Mouse (Mus musculus) heart, embryonic 13.5 days (tissue): ENCODE measurements around the gene Gm45521. TPM values are rescaled to one million over a fixed set of nuclear protein-coding genes. Genes with fewer than 3 reads are reported as not detected.

Source experiments
- ATAC-seq: fragments of 200-750 bp; cut with Nextera tagmentation; 2 replicates; pipeline ENCODE4 v1.8.0; 2017; ENCODE audit warnings: moderate TSS enrichment; ENCODE audit not compliant: insufficient number of reproducible peaks, low FRiP score, low TSS enrichment; ENCODE audit errors: extremely low read depth
- H3K27ac ChIP-seq: fragments of 300-500 bp; sonication (generic); replicated peaks from 2 replicates; pipeline ENCODE4 v1.5.1; 2015; ENCODE audit warnings: moderate library complexity, mild to moderate bottlenecking, inconsistent platforms
- H3K27me3 ChIP-seq: fragments of 300-500 bp; sonication (generic); replicated peaks from 2 replicates; pipeline ENCODE4 v1.6.1; 2015; ENCODE audit warnings: mild to moderate bottlenecking, inconsistent platforms
- H3K36me3 ChIP-seq: fragments of 300-500 bp; sonication (generic); 2 replicates; pipeline ENCODE4 v1.6.1; 2015; ENCODE audit warnings: mild to moderate bottlenecking, inconsistent platforms
- H3K4me1 ChIP-seq: fragments of 300-500 bp; sonication (generic); 2 replicates; pipeline ENCODE4 v1.6.1; 2015; ENCODE audit warnings: inconsistent platforms
- H3K4me2 ChIP-seq: fragments of 300-500 bp; sonication (generic); 2 replicates; pipeline ENCODE4 v1.6.1; 2015; ENCODE audit warnings: inconsistent platforms, mild to moderate bottlenecking, moderate library complexity
- H3K4me3 ChIP-seq: fragments of 300-500 bp; sonication (generic); 2 replicates; pipeline ENCODE4 v1.5.1; 2015; ENCODE audit warnings: moderate library complexity, mild to moderate bottlenecking, inconsistent platforms
- H3K9ac ChIP-seq: fragments of 300-500 bp; sonication (generic); 2 replicates; pipeline ENCODE4 v1.6.1; 2015; ENCODE audit warnings: inconsistent platforms, mild to moderate bottlenecking, moderate library complexity
- H3K9me3 ChIP-seq: fragments of 300-500 bp; sonication (generic); 2 replicates; pipeline ENCODE4 v1.6.1; 2016; ENCODE audit warnings: inconsistent platforms
- WGBS: fragments of 180-500 bp; shearing (Covaris S2); methylation state at CpG from one replicate; pipeline ENCODE4 v1.1.7; 2015; ENCODE audit warnings: mixed read lengths; 5-methylcytosine and 5-hydroxymethylcytosine counted together
- polyA plus RNA-seq: library from polyadenylated mRNA; unstranded; fragments of >200 nt; fragmentation: Nextera tagmentation; extraction: Ambion mirVana; gene quantifications from 2 replicates; pipeline ENCODE4 v1.2.1, GENCODE M21; 2015

Gene Gm45521
- not detected in 2 replicates for polyA plus RNA-seq

DNA sequence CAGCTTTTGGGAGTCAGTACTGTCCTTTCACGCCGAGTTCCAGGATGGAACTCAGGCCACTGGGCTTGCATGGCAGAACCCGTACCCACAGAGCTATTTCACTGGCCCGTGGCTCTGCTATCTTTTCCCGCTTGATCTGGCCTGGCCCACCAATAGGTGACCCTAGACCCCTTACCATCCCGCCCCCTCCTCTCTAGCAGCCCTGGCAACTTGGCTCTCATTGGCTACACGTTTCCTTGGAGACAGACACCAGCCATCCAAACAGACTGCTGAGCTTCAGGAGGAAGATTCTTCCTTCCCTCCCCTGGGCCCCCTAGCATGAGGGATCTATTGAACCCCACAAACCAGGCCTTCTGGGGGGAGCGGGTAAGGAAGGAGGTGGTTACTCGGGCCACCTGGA lies at the start of gene Gm45521:
TSS of gene Gm45521 (plus strand) at position 240 of the 400 bp plus-strand sequence.
- no peak for ATAC-seq
- WGBS = 50% methylated on average over 9 of the region's 9 CpGs
- Histone ChIP-seq H3K36me3 (no peaks in the 10 kb centered on the region), H3K4me2 (no peak within 1 kb of the TSS), H3K9ac (no peak within 1 kb of the TSS), H3K9me3 (no peaks in the 10 kb centered on the region), H3K4me1 (peaks cover 50% of the 10 kb centered on the region), H3K27me3 (no peaks in the 10 kb centered on the region), H3K4me3 (no peak within 1 kb of the TSS), H3K27ac (no peak within 1 kb of the TSS)

DNA sequence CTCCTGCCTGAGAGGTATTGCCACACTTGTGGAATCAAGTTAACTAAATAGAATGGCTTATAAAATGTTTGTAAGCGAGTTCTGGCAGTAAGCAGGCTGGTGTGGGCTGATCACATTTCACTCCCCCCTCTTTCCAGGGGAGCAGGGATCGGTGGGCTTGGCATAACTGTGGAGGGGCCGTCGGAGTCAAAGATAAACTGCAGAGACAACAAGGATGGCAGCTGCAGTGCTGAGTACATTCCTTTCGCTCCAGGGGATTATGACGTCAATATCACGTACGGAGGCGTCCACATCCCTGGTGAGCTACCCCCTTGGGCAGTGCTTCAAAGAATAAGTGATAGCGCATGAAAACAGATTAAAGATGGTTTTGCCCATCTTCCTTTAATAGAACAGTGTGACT lies 47.6 kb upstream of the Gm45521 start:
- Histone ChIP-seq H3K36me3 (peaks cover 91% of the 10 kb centered on the region), H3K9ac (no peak overlapping the region), H3K9me3 (no peaks in the 10 kb centered on the region), H3K27ac (no peak overlapping the region), H3K27me3 (no peaks in the 10 kb centered on the region), H3K4me3 (no peak overlapping the region), H3K4me1 (peaks cover 4% of the 10 kb centered on the region), H3K4me2 (no peak overlapping the region)
- ATAC-seq = no peak
- WGBS = 55% methylated on average over 10 of the region's 10 CpGs

DNA sequence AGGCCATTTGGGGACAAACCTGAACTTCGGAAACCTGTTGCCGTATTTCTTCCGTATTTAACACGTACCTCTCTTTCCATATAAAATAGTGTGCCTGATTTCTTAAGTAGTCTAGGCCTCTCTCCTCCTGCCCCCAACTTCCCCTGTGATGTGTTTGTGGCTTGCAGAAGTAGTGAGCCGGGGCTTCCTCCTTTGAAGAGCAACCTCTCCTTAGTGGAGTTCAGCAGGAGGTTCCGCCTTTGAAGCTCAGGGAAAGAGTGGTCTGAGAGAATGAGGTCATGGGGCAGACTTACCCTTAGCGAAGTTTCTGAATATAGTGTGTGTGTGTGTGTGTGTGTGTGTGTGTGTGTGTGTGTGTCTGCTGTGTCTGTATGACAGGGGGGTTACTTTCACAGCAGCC lies 43.2 kb upstream of the Gm45521 start:
- H3K36me3 ChIP-seq = peaks cover 90% of the 10 kb centered on the region
- H3K27ac ChIP-seq = no peak overlapping the region
- no peak overlapping the region for H3K4me3 ChIP-seq
- no peaks in the 10 kb centered on the region for H3K27me3 ChIP-seq
- no peak for ATAC-seq
- no peaks in the 10 kb centered on the region for H3K9me3 ChIP-seq
- H3K9ac ChIP-seq = no peak overlapping the region
- 70% methylated on average over 7 of the region's 7 CpGs for WGBS
- peaks cover 4% of the 10 kb centered on the region for H3K4me1 ChIP-seq
- no peak overlapping the region for H3K4me2 ChIP-seq

DNA sequence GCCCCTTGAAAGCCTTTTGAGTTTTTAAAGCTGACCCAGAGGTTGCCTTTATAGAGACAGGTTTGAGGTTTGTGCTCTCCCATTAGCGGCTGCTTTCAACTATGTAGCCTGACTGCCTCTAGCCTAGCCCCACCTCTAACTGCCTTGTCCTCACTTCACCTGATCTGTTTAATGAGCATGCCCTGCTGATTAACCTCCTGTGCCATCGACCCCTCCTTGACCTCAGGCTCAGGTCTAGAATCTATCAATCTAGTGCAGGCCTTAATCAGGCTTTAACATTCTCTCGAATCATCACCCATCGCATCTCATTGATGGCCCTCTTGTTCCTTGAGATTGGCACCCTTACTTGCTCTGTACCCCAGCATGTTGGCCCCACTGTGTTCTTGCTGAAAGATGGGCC lies 42.6 kb upstream of the Gm45521 start:
- Histone ChIP-seq H3K27me3 (no peaks in the 10 kb centered on the region), H3K4me2 (no peak overlapping the region), H3K27ac (no peak overlapping the region), H3K4me1 (peaks cover 7% of the 10 kb centered on the region), H3K9ac (no peak overlapping the region), H3K9me3 (no peaks in the 10 kb centered on the region), H3K4me3 (no peak overlapping the region), H3K36me3 (peaks cover 92% of the 10 kb centered on the region)
- WGBS = 74% methylated on average over 4 of the region's 4 CpGs
- no peak for ATAC-seq

DNA sequence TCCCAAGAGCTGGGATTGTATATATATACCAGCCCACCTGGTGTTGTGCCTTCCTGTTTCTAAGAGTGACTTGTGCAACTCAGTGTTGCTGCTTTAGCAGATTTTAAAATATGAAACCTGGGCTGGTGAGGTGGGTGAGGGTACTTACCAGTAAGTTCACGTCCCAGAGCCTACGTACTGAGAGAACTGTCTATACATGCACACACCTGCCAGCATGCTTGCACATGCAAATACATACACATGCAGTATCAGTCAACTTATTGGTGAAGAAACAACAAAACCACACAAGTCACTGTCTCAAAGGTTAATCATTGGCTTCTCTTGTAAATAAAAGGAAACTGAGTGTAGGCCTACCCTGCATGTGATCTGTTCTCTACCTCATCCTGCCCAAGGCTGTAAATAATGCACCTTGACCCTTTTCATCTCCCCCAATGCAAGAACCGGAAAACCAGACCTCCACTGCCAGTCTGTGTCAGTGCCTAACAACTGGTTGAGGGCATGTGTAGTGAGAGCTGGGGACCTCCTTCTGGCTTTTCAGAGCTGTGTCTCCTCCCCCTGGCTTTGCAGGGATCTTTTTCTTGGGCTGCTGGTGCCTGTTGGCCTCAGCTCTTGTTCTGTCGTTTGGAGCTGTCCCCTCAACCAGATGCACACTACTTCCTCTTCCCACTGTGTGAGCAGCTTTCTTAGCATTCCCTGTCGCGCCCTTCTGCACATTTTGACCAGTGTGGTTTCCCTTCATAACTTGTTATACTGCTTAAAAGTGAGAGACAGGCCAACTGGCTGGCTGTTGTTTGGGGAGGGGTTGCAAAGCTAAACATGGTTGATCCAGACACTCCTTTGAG lies 38.7 kb upstream of the Gm45521 start:
- H3K9me3 ChIP-seq = no peaks in the 10 kb centered on the region
- no peak overlapping the region for H3K9ac ChIP-seq
- no peaks in the 10 kb centered on the region for H3K27me3 ChIP-seq
- peaks cover 14% of the 10 kb centered on the region for H3K4me1 ChIP-seq
- H3K4me3 ChIP-seq = no peak overlapping the region
- WGBS = 75% methylated on average over 6 of the region's 6 CpGs
- no peak overlapping the region for H3K4me2 ChIP-seq
- no peak for ATAC-seq
- no peak overlapping the region for H3K27ac ChIP-seq
- peaks cover 93% of the 10 kb centered on the region for H3K36me3 ChIP-seq

- Histone ChIP-seq H3K36me3 (peaks cover 95% of the 10 kb centered on the region), H3K4me3 (no peak overlapping the region), H3K9ac (no peak overlapping the region), H3K9me3 (no peaks in the 10 kb centered on the region), H3K27ac (no peak overlapping the region), H3K4me2 (no peak overlapping the region), H3K4me1 (peaks cover 10% of the 10 kb centered on the region; the same call in 1 of the 2 replicates), H3K27me3 (no peaks in the 10 kb centered on the region)
- ATAC-seq = no peak
- WGBS = 77% methylated on average over 5 of the region's 5 CpGs
Measured at GRCm38 (mm10) chr14:7919309-7919708, 37.8 kb upstream of the Gm45521 start.

DNA sequence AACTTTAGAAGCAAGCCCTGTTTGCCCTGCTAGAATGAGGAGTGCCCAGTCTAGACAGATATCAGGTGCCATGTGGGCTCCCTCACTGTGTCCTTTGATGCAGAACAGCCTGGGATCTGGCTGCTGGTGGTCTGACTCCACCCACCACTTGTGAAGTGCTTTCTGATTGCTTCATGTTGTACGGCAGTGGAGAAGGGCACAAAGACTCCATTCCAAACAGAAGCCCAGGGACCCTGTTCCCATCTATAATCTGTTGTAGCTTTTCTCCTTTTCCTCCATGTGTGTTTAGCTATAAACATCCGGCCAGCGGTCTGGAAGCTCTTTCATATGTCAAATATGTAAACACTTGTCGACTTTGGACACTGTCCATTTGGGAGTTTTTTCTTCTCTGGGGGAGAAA lies 37.2 kb upstream of the Gm45521 start:
- H3K4me2 ChIP-seq = no peak overlapping the region
- H3K4me1 ChIP-seq = peaks cover 10% of the 10 kb centered on the region; the same call in 1 of the 2 replicates
- no peak for ATAC-seq
- H3K27ac ChIP-seq = no peak overlapping the region
- H3K9ac ChIP-seq = no peak overlapping the region
- H3K36me3 ChIP-seq = peaks cover 94% of the 10 kb centered on the region
- no peaks in the 10 kb centered on the region for H3K9me3 ChIP-seq
- H3K4me3 ChIP-seq = no peak overlapping the region
- 62% methylated on average over 4 of the region's 4 CpGs for WGBS
- no peaks in the 10 kb centered on the region for H3K27me3 ChIP-seq

- no peak overlapping the region for H3K4me2 ChIP-seq
- 81% methylated on average over 5 of the region's 5 CpGs for WGBS
- H3K36me3 ChIP-seq = peaks cover 94% of the 10 kb centered on the region
- H3K27me3 ChIP-seq = no peaks in the 10 kb centered on the region
- H3K4me1 ChIP-seq = peaks cover 10% of the 10 kb centered on the region; the same call in 1 of the 2 replicates
- H3K27ac ChIP-seq = no peak overlapping the region
- no peaks in the 10 kb centered on the region for H3K9me3 ChIP-seq
- ATAC-seq = no peak
- H3K4me3 ChIP-seq = no peak overlapping the region
- no peak overlapping the region for H3K9ac ChIP-seq
Measured at GRCm38 (mm10) chr14:7921459-7921858, 35.6 kb upstream of the Gm45521 start.

GRCm38 (mm10) chr14:7923635-7924034 lies 33.5 kb upstream of the Gm45521 start:
- Histone ChIP-seq H3K27ac (no peak overlapping the region), H3K9ac (no peak overlapping the region), H3K4me1 (peaks cover 10% of the 10 kb centered on the region; the same call in 1 of the 2 replicates), H3K4me2 (no peak overlapping the region), H3K4me3 (no peak overlapping the region), H3K9me3 (no peaks in the 10 kb centered on the region), H3K27me3 (no peaks in the 10 kb centered on the region), H3K36me3 (peaks cover 91% of the 10 kb centered on the region)
- no peak for ATAC-seq

- no peak overlapping the region for H3K27ac ChIP-seq
- no peak for ATAC-seq
- no peak overlapping the region for H3K9ac ChIP-seq
- H3K9me3 ChIP-seq = no peaks in the 10 kb centered on the region
- H3K36me3 ChIP-seq = peaks cover 94% of the 10 kb centered on the region
- no peak overlapping the region for H3K4me2 ChIP-seq
- H3K27me3 ChIP-seq = no peaks in the 10 kb centered on the region
- no peak overlapping the region for H3K4me3 ChIP-seq
- WGBS = 74% methylated on average over 1 of the region's 1 CpGs
- H3K4me1 ChIP-seq = no peaks in the 10 kb centered on the region
Measured at GRCm38 (mm10) chr14:7928362-7928761, 28.7 kb upstream of the Gm45521 start.

GRCm38 (mm10) chr14:7929029-7929428 lies 28.1 kb upstream of the Gm45521 start:
- no peaks in the 10 kb centered on the region for H3K27me3 ChIP-seq
- ATAC-seq = no peak
- H3K36me3 ChIP-seq = peaks cover 94% of the 10 kb centered on the region
- no peak overlapping the region for H3K4me3 ChIP-seq
- no peak overlapping the region for H3K4me2 ChIP-seq
- H3K9me3 ChIP-seq = no peaks in the 10 kb centered on the region
- 81% methylated on average over 7 of the region's 7 CpGs for WGBS
- H3K4me1 ChIP-seq = no peaks in the 10 kb centered on the region
- H3K9ac ChIP-seq = no peak overlapping the region
- H3K27ac ChIP-seq = no peak overlapping the region

DNA sequence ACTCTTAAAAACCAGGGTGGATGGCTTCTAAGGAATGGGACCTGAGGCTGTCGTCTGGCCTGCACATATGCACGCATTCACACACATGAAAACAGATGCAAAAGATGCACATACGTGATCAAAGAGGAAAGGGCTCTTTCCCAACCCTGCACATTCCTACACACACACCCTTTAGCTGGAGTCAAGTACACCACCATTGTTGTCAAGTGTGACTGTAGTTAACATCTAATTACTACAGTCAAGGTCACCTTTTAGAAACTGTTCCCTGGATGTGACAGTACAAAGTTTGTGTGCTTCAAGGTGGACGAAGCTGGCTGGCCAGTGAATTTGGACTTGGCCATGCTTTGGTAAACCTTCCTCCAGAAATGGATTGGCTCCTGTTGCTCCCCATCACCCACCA lies 24.9 kb upstream of the Gm45521 start:
- no peak overlapping the region for H3K27ac ChIP-seq
- H3K4me1 ChIP-seq = 0 out of 2 replicates have a peak, but pooled peaks cover 3% of the 10 kb centered on the region
- no peak overlapping the region for H3K4me2 ChIP-seq
- no peak overlapping the region for H3K4me3 ChIP-seq
- 80% methylated on average over 4 of the region's 4 CpGs for WGBS
- no peaks in the 10 kb centered on the region for H3K9me3 ChIP-seq
- no peak for ATAC-seq
- H3K36me3 ChIP-seq = peaks cover 95% of the 10 kb centered on the region
- H3K27me3 ChIP-seq = no peaks in the 10 kb centered on the region
- no peak overlapping the region for H3K9ac ChIP-seq
